ENCODE assay signal across 35 mouse cellular contexts in genomic region chr19:37754024-37754423, GRCm38 (mm10). TPM values are rescaled to one million over a fixed set of nuclear protein-coding genes. Genes with fewer than 3 reads are reported as not detected.
"Had no signal": no experiment of that assay in that cellular context is flagged by ENCODE, and none has a peak within 500 bp of the region (broad histone marks: within the 10 kb centered on the region; RNA-seq: fewer than 3 reads in every experiment).

No protein-coding gene starts in this region.

- H3K4me2 ChIP-seq: limb, embryonic 12.5 days; limb, embryonic 13.5 days; limb, embryonic 15.5 days; liver, embryonic 11.5 days; liver, embryonic 12.5 days; liver, embryonic 13.5 days; liver, embryonic 15.5 days; lung, embryonic 14.5 days; lung, embryonic 15.5 days; midbrain, embryonic 11.5 days; midbrain, embryonic 12.5 days; midbrain, embryonic 13.5 days; midbrain, embryonic 15.5 days; neural tube, embryonic 12.5 days; neural tube, embryonic 13.5 days had no signal

- DNase-seq: left cerebral cortex, postnatal 4 days; liver; liver, embryonic 13.5 days; liver, postnatal 0 days; lung, adult 18-20 months; lung, adult 2 months; lung, embryonic 14.5 days; lung, postnatal 10 days; lung, postnatal 14 days; lung, postnatal 36 days; midbrain, embryonic 14.5 days had no signal

- ATAC-seq: liver, embryonic 12.5 days; liver, postnatal 0 days; midbrain, embryonic 13.5 days; midbrain, embryonic 15.5 days; midbrain, embryonic 16.5 days had no signal

- H3K9me3 ChIP-seq: limb, embryonic 10.5 days; limb, embryonic 12.5 days; limb, embryonic 13.5 days; limb, embryonic 15.5 days; liver, embryonic 12.5 days; liver, embryonic 13.5 days; liver, embryonic 15.5 days; lung, embryonic 15.5 days; midbrain, embryonic 13.5 days; midbrain, embryonic 15.5 days; neural tube, embryonic 12.5 days had no signal

- H3K36me3 ChIP-seq: limb, embryonic 10.5 days; limb, embryonic 12.5 days; limb, embryonic 13.5 days; limb, embryonic 15.5 days; liver, embryonic 12.5 days; liver, embryonic 13.5 days; liver, embryonic 15.5 days; lung, embryonic 15.5 days; midbrain, embryonic 10.5 days; midbrain, embryonic 12.5 days; midbrain, embryonic 13.5 days; midbrain, embryonic 15.5 days; neural tube, embryonic 12.5 days; neural tube, embryonic 13.5 days had no signal

- H3K27me3 ChIP-seq: limb, embryonic 12.5 days; limb, embryonic 13.5 days; limb, embryonic 15.5 days; liver, embryonic 12.5 days; liver, embryonic 13.5 days; liver, embryonic 15.5 days; lung, embryonic 15.5 days; megakaryocyte, embryonic 14.5 days; midbrain, embryonic 12.5 days; midbrain, embryonic 13.5 days; midbrain, embryonic 15.5 days; neural tube, embryonic 12.5 days; neural tube, embryonic 13.5 days had no signal

- H3K4me1 ChIP-seq: limb, embryonic 12.5 days; limb, embryonic 13.5 days; limb, embryonic 15.5 days; liver, embryonic 12.5 days; liver, embryonic 13.5 days; liver, embryonic 15.5 days; lung, embryonic 15.5 days; megakaryocyte, embryonic 14.5 days; midbrain, embryonic 10.5 days; midbrain, embryonic 12.5 days; midbrain, embryonic 13.5 days; midbrain, embryonic 15.5 days; neural tube, embryonic 12.5 days; neural tube, embryonic 13.5 days had no signal

- H3K27ac ChIP-seq: limb, embryonic 10.5 days; limb, embryonic 12.5 days; limb, embryonic 13.5 days; limb, embryonic 15.5 days; liver, embryonic 12.5 days; liver, embryonic 13.5 days; liver, embryonic 14.5 days; liver, embryonic 15.5 days; lung, embryonic 15.5 days; macrophage; midbrain, embryonic 10.5 days; midbrain, embryonic 12.5 days; midbrain, embryonic 13.5 days; midbrain, embryonic 15.5 days; neural tube, embryonic 12.5 days; neural tube, embryonic 13.5 days had no signal

- H3K9ac ChIP-seq: limb, embryonic 12.5 days; limb, embryonic 13.5 days; limb, embryonic 15.5 days; liver, embryonic 12.5 days; liver, embryonic 13.5 days; liver, embryonic 14.5 days; liver, embryonic 15.5 days; liver, postnatal 0 days; lung, embryonic 14.5 days; lung, embryonic 15.5 days; midbrain, embryonic 12.5 days; midbrain, embryonic 13.5 days; midbrain, embryonic 15.5 days; neural tube, embryonic 12.5 days; neural tube, embryonic 13.5 days had no signal

- H3K4me3 ChIP-seq: limb, embryonic 10.5 days; limb, embryonic 12.5 days; limb, embryonic 13.5 days; limb, embryonic 15.5 days; liver, embryonic 12.5 days; liver, embryonic 13.5 days; liver, embryonic 15.5 days; lung, embryonic 15.5 days; megakaryocyte, embryonic 14.5 days; midbrain, embryonic 10.5 days; midbrain, embryonic 12.5 days; midbrain, embryonic 13.5 days; midbrain, embryonic 15.5 days; neural tube, embryonic 12.5 days; neural tube, embryonic 13.5 days had no signal

RNA-seq across cellular contexts. Expression of gene Cyp26a1, which starts 56.4 kb away (rescaled TPM):
- total RNA-seq: left cerebral cortex, postnatal 36 days; megakaryocyte-erythroid progenitor cell, adult 5-6 weeks; midbrain, postnatal 0 days; monocyte, adult 5-6 weeks had no signal
- polyA plus RNA-seq: liver, embryonic 12.5 days; liver, embryonic 16.5 days; lung, embryonic 14.5 days; macrophage; midbrain, embryonic 13.5 days; midbrain, embryonic 14.5 days; midbrain, embryonic 15.5 days had no signal
